Mouse (Mus musculus): ENCODE data around the gene Prkaa1.
"Not testable (repeated sequence)": the region's sequence is repeated elsewhere in the genome, so short reads cannot be mapped to it uniquely, and the experiment has no call there.

The Prkaa1 gene

DNA sequence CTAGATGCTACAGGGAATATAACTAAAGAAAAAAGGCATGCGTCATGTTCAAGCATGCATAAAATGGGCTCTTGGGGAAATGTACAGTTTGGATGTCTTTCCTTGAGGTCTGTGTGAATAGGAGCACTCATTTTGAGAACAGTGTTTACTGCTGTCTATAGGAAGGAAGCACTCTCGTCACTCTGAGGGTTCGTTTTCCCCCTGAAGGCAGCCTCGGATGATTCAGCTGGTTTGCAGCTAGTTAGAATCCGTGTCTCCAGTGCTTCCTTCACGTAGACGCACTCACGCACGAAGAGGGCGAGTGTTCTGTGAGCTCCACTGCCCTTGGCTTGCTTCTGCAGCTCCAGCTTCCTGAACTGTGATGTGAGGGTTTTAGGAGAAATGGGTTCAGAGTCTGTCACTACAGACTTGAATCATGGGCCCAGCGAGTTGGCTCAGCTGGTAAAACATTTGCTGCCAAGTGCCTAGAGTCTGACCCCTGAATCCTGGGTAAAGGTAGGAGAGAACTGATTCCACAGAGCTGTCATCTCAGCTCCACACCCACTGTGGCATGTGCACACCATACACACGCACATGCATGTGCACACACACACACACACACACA is 29.7 kb downstream of the Prkaa1 start:
- peak; percentile 33 to 46 for DNase-seq

DNA sequence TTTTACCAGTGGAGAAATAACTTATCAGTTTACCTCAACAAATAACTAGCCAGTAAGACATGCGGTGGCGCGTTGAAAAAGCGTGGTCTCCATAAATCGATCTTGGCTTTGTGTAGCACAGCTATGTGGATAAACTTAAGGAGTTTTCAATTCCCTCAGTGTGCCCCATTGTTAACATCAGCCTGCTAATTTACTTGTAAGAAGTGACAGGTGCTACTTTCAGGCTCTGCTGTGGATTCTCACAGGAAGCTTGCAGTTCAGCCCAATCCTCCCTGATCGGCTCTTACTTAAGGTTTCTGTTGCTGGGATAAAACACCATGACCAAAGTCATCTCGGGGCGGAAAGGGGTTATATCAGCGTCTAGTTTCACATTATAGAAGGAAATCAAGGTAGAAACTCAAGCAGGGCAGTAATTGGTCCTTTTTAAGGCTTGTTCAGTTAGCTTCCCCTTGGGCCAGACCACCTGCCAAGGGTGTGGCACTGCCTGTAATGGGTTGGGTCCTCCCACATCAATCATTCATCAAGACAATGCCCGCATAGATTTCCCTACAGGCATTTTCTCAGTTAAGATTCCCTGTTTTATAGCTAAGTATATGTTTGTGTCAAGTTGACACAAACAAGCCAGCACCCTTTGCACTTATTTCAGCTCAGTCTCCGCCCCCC is 41.1 kb downstream of the Prkaa1 start:
- peak in 1 of 2 experiments; percentile 20 for DNase-seq

DNA sequence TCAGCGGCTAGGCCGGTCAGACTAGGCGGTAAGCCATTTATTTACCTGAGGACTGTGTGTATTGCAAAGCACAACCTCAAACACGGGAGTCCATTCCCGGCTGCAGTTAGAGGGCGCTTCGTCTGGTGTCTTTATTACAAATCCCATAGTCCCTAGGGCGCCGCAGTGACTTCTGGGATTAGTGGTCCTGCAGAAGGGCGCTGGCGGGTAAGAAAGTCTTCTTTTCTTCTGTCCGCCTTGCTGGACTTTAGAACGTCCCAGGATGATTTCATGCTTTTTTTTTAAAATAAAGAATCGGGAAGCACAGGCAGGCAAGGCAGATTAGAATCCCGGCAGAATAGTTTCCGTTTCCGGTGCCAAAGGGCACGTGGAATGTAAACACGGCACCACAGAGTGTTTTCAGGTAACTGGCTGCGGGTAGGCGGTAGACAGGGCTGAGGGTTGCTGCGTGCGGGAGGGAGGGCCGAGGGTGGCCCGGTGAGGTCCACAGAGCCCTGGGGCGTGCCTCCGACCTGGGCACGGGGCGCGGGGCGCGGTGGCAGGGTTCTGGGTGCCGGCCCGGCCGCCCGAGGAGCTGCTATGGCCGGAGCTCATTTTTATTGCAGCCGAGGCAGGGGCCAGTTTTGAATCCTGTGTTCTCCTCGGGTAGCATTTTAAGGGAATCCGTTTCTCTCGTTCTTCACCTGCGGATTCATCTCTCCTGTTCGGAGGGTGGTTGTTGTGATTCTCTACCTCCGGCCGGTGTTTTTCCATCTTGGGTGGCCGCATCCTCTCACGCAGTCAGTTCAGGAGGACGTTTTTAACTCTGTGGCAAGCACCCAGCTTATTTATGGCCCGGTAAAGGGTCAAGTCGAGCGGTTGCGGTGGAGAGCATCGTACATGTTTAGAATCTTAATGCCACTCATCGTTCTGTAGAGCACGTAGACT is 42.0 kb downstream of the Prkaa1 start, which contains the start of gene Ttc33:
Ttc33 (plus strand) TSS at position 160 of the 927 bp plus-strand sequence.
- peak; percentile 89 for DNase-seq

DNA sequence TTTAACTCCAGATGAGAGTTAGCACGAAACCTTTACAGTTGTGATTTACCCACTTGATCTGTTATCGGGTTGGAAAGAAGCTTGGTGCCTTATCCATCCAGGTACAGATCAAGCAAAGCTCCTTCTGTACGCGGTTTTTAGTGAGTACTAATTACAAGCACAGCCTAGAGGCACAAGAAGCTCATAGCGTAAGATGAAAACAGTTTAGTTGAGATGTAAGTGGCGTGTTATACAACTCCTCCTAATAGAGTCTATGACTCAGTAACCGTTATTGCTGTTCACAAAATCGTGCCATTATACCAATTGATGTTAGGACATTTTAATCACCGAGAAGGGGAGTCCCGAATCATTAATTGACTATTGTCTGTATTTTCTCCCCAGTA is 42.6 kb downstream of the Prkaa1 start:
- DNase-seq: no peak

DNA sequence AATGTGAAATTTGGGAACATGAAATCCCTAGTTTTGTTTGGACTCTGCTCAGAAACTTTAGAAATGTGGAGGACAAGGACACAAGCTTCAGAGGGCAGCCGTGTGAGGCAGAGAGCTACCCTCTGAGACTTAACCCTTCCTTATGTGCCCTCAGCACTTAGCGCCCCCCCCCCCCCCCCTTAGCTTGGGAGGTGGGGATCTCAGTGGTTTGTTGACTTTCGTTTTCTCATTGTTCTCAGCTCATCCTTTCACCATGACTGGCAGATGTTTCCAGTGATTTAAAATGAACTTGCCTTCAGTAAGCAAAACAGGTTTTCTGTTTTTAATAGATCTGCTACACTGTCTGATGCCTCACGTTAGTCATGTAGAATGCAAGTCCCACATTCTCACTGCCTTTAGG is 43.5 kb downstream of the Prkaa1 start:
- DNase-seq: no peak

DNA sequence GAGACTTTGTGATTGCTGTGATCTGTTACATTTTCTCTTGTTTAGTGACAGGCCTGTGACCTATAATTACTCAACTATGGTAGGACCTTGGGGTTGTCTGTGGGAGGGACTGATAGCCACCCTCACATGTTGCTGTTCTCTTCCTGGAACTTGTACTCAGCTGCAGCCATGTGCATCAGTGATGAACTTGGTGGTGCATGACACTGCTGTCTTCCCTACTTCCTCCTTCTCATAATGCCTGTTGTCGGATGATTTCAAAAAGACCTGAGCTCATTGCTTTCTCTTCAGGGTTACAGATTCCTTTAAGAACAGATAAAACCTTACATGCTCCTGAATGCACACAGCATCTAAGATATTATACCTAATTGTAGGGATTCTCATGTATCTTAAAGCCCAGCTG is 44.4 kb downstream of the Prkaa1 start:
- DNase-seq: no peak

DNA sequence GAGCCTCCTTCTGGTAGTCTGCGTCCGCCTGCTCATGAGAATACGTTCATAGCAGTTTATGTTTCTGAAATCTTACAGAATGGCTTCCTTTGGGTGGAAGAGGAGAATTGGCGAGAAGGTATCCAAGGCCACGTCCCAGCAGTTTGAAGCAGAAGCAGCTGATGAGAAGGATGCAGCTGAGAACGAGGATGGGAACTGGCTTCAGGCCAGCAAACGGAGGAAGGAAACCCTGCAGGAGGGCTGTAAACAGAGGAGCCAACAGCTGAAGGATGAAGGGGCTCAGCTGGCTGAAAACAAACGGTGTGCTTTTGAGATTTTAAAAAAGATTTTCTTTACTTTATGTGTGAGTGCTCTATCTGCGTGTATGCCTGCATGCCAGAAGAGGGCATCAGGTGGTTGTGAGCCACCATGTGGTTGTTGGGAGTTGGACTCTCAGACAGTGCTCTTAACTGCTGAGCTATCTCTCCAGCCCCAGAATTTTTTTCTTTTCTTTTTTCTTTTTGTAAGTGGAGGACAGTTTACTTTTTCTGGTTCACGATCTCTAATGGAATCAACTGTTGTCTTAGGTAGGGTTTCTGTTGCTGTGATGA is 45.9 kb downstream of the Prkaa1 start:
- peak; percentile 31 to 57 for DNase-seq

DNA sequence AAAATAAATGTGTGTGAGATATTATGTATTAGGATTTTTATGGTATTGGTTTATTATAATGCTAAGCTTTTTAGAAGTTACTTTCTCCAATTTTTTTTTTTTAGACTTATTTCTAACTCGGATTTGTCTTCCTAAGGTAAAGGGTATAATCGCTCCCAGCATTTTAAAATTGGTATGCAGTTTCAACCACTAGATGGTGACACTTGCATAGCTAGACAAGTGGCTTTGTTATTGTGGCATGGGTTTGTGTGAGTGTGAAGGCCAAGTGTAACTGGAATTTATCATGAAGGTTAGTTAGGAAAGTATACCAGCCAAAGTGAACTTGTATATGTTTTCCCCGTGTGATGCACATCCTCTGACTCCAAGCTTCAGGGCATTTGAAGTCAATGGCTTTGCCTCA is 50.2 kb downstream of the Prkaa1 start:
- DNase-seq: peak in 1 of 2 experiments; percentile 32

DNA sequence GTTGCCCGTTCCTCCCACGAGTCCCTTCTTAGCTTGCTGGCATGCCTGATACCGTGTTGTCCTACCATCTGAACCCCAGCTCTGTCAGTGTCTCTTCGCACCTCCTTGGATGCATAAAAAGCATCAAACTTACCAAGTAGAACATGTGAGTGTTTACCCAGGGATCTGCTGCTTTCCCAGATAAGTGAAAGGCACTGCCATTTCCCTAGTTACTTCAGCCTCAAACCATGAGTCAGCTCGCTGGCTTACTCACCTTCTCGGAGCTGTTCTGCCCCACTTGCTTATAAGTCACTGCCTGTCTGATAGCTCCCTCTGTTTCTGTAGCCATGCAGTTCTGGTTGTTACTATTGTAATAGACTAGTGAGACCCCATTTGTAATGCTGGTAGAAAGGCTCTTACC is 50.8 kb downstream of the Prkaa1 start:
- DNase-seq: no peak

DNA sequence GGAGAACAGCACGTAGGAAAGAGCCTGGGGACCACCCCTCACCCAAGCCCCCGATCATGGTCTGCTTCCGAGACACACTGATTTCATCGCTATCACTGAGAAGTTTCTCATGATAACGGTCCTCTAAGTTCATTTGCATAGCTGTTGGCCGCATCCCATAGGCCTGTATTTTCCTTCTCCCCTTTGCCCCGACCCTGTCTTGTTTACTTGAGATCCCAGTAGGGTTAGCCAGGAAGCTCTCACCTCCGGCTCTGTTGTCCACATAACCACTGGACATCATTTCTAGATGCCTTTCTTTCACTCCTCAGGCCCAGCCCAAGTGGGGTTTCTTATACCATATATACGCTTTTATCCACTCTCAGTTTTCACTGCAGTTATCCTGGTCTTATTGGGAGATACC is 51.3 kb downstream of the Prkaa1 start:
- DNase-seq: peak; percentile 22 to 43

DNA sequence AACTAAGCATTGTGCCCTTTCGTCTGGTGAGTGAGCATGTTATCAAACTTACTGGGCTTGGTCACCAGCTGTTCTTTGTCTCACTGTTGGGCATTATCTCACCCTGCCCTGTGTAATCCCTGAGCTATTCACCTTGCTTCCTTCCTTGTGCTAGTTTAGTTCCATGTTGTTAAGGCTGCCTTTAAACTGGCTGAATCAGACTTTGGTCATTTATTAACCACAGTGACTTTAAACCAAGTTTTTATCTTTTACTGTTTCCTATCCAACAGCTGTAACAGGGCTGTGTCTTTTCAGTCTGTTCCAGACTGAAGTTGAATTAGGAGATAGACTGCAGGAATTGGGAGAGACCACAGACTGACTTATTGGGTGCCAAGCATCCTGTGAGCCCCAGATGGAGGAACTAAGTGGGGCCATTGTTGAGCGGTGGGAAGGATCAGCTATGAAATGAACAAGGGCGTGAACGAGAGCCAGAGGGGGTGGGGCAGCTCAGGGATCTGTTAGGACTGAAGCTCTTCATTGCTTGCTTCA is 52.4 kb downstream of the Prkaa1 start:
- peak; percentile 59 to 60 for DNase-seq

DNA sequence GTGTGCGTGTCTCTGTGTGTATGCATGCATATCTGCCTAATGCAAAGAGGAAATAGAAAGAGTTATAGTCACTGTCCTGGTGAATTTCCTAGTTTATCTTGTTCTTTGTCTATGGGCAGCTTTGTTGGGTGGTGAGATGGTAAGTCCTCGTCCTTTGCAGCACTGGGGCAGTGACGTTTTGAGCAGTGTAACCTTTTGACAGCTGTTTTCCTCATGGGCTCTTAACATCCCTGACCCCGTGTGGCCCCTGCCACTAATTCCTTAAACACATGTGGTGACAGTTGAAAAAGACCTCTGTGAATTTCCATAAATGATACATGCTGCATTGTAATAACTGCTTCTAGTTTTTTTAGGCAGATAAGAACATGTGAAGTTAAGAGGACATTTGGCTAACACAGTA is 53.0 kb downstream of the Prkaa1 start:
- no peak for DNase-seq

DNA sequence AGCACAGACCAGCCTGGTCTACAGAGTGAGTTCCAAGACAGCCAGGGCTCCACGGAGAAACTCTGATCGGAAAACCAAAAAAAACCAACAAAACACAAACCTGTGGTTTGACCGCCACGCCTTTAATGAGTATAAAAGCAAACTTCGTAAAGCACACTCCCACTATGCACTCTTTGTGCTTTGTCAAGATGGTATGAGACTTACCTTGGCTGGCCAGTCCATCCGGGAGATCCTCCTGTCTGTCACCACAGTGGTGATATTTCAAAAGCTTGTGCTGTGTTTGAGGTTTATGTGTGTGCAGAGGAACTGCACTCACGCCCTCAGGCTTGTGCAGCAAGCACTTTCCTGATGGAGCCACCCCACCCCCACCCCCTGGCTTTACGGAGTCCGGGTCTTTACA is 61.6 kb downstream of the Prkaa1 start:
- no peak for DNase-seq

DNA sequence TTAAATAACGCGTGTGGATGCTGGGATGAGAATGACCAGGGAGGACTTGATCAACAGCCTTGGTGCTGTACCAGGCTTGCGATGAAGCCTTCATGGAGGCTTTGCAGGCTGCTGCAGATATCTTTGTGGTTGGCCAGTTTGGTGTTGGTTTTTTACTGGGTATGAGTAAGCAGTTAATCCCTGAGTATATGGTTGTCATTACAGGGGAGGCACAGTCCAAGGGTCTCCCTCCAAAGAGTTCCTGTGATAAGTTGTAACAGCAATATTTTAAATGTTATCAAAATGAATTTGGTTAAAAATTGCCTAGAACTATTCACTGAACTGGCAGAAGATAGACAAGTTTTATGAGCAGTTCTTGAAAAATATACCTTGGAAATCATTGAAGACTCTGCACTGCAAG is 65.5 kb downstream of the Prkaa1 start:
- no peak for DNase-seq

DNA sequence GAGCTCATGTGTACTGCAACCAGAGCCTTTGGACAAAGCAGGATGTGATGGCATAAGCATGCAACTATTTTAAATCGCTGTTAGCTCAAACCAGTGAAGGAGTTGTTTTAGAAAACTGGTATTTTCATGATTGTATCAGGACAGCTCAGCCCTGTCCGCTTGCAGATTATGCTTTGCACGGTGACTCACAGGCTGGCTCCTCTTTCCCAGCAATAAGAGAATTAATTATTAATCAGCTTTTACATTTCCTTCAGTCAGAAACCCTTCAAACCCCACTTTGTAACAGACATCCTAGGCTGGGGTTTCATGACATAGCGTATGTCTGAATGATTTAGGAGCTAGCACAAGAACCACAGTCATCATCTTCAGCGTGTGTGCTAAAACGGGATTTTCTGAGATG is 76.8 kb downstream of the Prkaa1 start:
- DNase-seq: no peak

DNA sequence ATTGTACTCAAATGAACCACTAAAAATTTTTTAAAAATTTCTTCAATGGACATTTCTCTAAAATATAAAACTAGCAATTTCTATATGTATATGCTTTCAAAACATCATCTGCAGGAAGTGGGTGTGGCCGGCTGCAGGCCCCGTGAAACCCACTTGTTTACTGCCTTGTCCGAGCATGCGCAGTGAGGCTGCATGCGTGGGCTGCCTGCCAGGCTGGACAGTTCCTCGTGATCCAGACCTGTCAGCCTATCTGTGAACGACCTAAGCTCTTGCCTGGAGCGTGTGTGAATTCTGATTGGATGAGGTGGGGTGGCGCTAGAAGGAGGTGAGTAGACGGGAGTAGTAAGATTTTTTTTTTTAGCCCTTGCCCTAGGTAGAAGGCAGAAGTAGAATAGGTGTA is 87.1 kb downstream of the Prkaa1 start:
- DNase-seq: not testable (repeated sequence)
